Mouse (Mus musculus): ENCODE measurements around the gene Ugt2a1. TPM values are rescaled to one million over a fixed set of nuclear protein-coding genes. Genes with fewer than 3 reads are reported as not detected.
"Not testable (repeated sequence)": the region's sequence is repeated elsewhere in the genome, so short reads cannot be mapped to it uniquely, and the experiment has no call there.

The Ugt2a1 gene
- polyA plus RNA-seq, 1 experiment from 2014 or later, result not detected

- ATAC-seq (peak; percentile 35; the same call in 1 of the 2 replicates), DNase-seq (no peak)
- Histone ChIP-seq H3K4me1 (ENCODE audit: insufficient read depth) (no peaks in the 10 kb centered on the region), H3K4me3 (ENCODE audit: low read depth, low read length) (no peak overlapping the region), H3K27ac (ENCODE audit: low read depth) (no peak overlapping the region), H3K27me3 (ENCODE audit: insufficient read depth, low read length) (no peaks in the 10 kb centered on the region), H3K9ac (replicated peaks) (no peak overlapping the region), H3K36me3 (replicated peaks; ENCODE audit: insufficient read depth, low read length) (no peaks in the 10 kb centered on the region), H3K4me2 (ENCODE audit: low read depth, low read length) (no peak overlapping the region), H3K9me3 (ENCODE audit: low read length) (no peaks in the 10 kb centered on the region)
- 71% methylated on average over 1 of the region's 1 CpGs for WGBS (ENCODE audit: insufficient replicate concordance)
- TF ChIP-seq CTCF (IDR thresholded peaks at IDR 0.05; ENCODE audit: low read depth), result no peak
- TF ChIP-seq EP300 (IDR thresholded peaks at IDR 0.05; ENCODE audit: low read depth), result no peak; the same call in 1 of the 2 replicates
Measured at GRCm38 (mm10) chr5:87502687-87503086, 12.0 kb upstream of the Ugt2a1 start.

GRCm38 (mm10) chr5:87499341-87499740 lies 8.7 kb upstream of the Ugt2a1 start:
- H3K27ac ChIP-seq (ENCODE audit: low read depth), result no peak overlapping the region
- H3K9ac ChIP-seq (replicated peaks), result no peak overlapping the region
- DNase-seq (no peak), ATAC-seq (no peak)
- no peaks in the 10 kb centered on the region for H3K36me3 ChIP-seq (replicated peaks; ENCODE audit: insufficient read depth, low read length)
- TF ChIP-seq EP300 (IDR thresholded peaks at IDR 0.05; ENCODE audit: low read depth) (no peak), CTCF (IDR thresholded peaks at IDR 0.05; ENCODE audit: low read depth) (no peak)
- no peak overlapping the region for H3K4me3 ChIP-seq (ENCODE audit: low read depth, low read length)
- H3K4me2 ChIP-seq (ENCODE audit: low read depth, low read length), result no peak overlapping the region
- no peaks in the 10 kb centered on the region for H3K9me3 ChIP-seq (ENCODE audit: low read length)
- no peaks in the 10 kb centered on the region for H3K27me3 ChIP-seq (ENCODE audit: insufficient read depth, low read length)
- no peaks in the 10 kb centered on the region for H3K4me1 ChIP-seq (ENCODE audit: insufficient read depth)

- no peak overlapping the region for H3K4me3 ChIP-seq (ENCODE audit: low read depth, low read length)
Measured at GRCm38 (mm10) chr5:87498936-87499335, 8.3 kb upstream of the Ugt2a1 start.

GRCm38 (mm10) chr5:87486706-87487105 lies 4.0 kb downstream of the Ugt2a1 start, which contains the start of gene Gm43638:
Gene Gm43638 (minus strand): TSS chr5:87486806.
- H3K9ac ChIP-seq (replicated peaks); H3K4me1 ChIP-seq (ENCODE audit: insufficient read depth); H3K27ac ChIP-seq (ENCODE audit: low read depth); H3K27me3 ChIP-seq (ENCODE audit: insufficient read depth, low read length); ATAC-seq; H3K4me3 ChIP-seq (ENCODE audit: low read depth, low read length); DNase-seq; H3K36me3 ChIP-seq (replicated peaks; ENCODE audit: insufficient read depth, low read length); H3K9me3 ChIP-seq (ENCODE audit: low read length); H3K4me2 ChIP-seq (ENCODE audit: low read depth, low read length): not testable (repeated sequence)
- WGBS (ENCODE audit: insufficient replicate concordance), result 70% methylated on average over 1 of the region's 1 CpGs

More at GRCm38 (mm10) chr5:87498936-87499335, 8.3 kb upstream of the Ugt2a1 start:
- DNase-seq (no peak), ATAC-seq (peak; percentile 79)
- Histone ChIP-seq H3K4me1 (ENCODE audit: insufficient read depth) (no peaks in the 10 kb centered on the region), H3K27ac (ENCODE audit: low read depth) (no peak overlapping the region), H3K4me2 (ENCODE audit: low read depth, low read length) (no peak overlapping the region), H3K9ac (replicated peaks) (no peak overlapping the region), H3K36me3 (replicated peaks; ENCODE audit: insufficient read depth, low read length) (no peaks in the 10 kb centered on the region), H3K27me3 (ENCODE audit: insufficient read depth, low read length) (no peaks in the 10 kb centered on the region), H3K9me3 (ENCODE audit: low read length) (no peaks in the 10 kb centered on the region)
- TF ChIP-seq CTCF (IDR thresholded peaks at IDR 0.05; ENCODE audit: low read depth), result no peak
- peak; percentile 81 for TF ChIP-seq EP300 (IDR thresholded peaks at IDR 0.05; ENCODE audit: low read depth)

GRCm38 (mm10) chr5:87482160-87482559 lies 8.5 kb downstream of the Ugt2a1 start, which contains the start of gene Ugt2a2:
Gene Ugt2a2 (minus strand): TSS chr5:87482260.
- Histone ChIP-seq H3K27ac (ENCODE audit: low read depth) (no peak within 1 kb of the TSS), H3K27me3 (ENCODE audit: insufficient read depth, low read length) (no peaks in the 10 kb centered on the region), H3K9ac (replicated peaks) (no peak within 1 kb of the TSS), H3K4me2 (ENCODE audit: low read depth, low read length) (no peak within 1 kb of the TSS), H3K36me3 (replicated peaks; ENCODE audit: insufficient read depth, low read length) (no peaks in the 10 kb centered on the region), H3K9me3 (ENCODE audit: low read length) (no peaks in the 10 kb centered on the region), H3K4me1 (ENCODE audit: insufficient read depth) (no peaks in the 10 kb centered on the region), H3K4me3 (ENCODE audit: low read depth, low read length) (no peak within 1 kb of the TSS)
- 69% methylated on average over 5 of the region's 5 CpGs for WGBS (ENCODE audit: insufficient replicate concordance)
- DNase-seq (no peak), ATAC-seq (no peak)
- TF ChIP-seq CTCF (IDR thresholded peaks at IDR 0.05; ENCODE audit: low read depth) (no peak), EP300 (IDR thresholded peaks at IDR 0.05; ENCODE audit: low read depth) (no peak)

DNA sequence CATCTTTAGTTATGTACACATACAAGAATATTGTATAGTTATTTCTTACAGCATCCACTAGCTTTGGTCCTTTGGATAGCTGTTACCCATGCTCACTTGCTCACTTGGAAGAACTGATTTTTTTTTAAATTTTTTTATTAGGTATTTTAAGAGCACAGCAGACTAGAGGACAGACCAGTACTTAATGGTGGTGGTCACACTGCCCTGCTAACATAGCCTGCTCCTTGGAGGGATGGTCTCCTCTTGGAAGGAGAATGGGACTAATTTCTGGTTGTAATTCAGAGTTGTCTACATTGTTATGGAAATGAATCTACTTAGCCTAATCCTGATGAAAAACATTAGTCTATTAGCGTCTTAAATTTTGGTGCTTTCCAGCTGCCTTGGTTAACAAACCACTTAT lies 31.9 kb downstream of the Ugt2a1 start:
- Histone ChIP-seq H3K4me1 (ENCODE audit: insufficient read depth) (no peaks in the 10 kb centered on the region), H3K27me3 (ENCODE audit: insufficient read depth, low read length) (no peaks in the 10 kb centered on the region), H3K4me3 (ENCODE audit: low read depth, low read length) (no peak overlapping the region), H3K9ac (replicated peaks) (no peak overlapping the region), H3K4me2 (ENCODE audit: low read depth, low read length) (no peak overlapping the region), H3K27ac (ENCODE audit: low read depth) (no peak overlapping the region), H3K9me3 (ENCODE audit: low read length) (no peaks in the 10 kb centered on the region), H3K36me3 (replicated peaks; ENCODE audit: insufficient read depth, low read length) (no peaks in the 10 kb centered on the region)
- no peak for DNase-seq
- TF ChIP-seq EP300 (IDR thresholded peaks at IDR 0.05; ENCODE audit: low read depth) (no peak), CTCF (IDR thresholded peaks at IDR 0.05; ENCODE audit: low read depth) (no peak)
- 60% methylated on average over 1 of the region's 1 CpGs for WGBS (ENCODE audit: insufficient replicate concordance)
- ATAC-seq, result no peak

DNA sequence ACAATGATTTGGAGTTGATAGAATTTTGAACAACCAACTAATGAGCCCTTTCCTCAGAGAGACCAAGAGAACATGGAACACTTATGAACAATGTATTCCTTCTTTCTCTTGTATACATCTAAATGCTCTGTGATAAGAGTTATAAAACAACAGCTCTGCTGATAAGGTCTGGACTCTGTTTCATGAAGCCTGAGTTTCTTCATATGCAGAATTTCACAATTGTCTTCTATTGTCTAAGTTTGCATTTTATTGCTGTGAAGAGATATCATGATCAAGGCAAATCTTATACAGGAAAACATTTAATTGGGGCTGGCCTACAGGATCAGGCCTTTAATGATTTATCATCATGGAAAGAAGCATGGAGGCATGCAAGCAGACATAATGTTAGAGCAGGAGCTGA lies 33.0 kb downstream of the Ugt2a1 start:
- Histone ChIP-seq H3K9ac (replicated peaks) (no peak overlapping the region), H3K36me3 (replicated peaks; ENCODE audit: insufficient read depth, low read length) (no peaks in the 10 kb centered on the region), H3K4me2 (ENCODE audit: low read depth, low read length) (no peak overlapping the region), H3K27me3 (ENCODE audit: insufficient read depth, low read length) (no peaks in the 10 kb centered on the region), H3K4me3 (ENCODE audit: low read depth, low read length) (no peak overlapping the region), H3K27ac (ENCODE audit: low read depth) (no peak overlapping the region), H3K4me1 (ENCODE audit: insufficient read depth) (no peaks in the 10 kb centered on the region), H3K9me3 (ENCODE audit: low read length) (no peaks in the 10 kb centered on the region)
- no peak for DNase-seq
- no peak for TF ChIP-seq EP300 (IDR thresholded peaks at IDR 0.05; ENCODE audit: low read depth)
- no peak for TF ChIP-seq CTCF (IDR thresholded peaks at IDR 0.05; ENCODE audit: low read depth)
- ATAC-seq, result no peak
